Mouse (Mus musculus): Measurements from ENCODE around the gene B3gnt6. TPM values are rescaled to one million over a fixed set of nuclear protein-coding genes. Genes with fewer than 3 reads are reported as not detected.

Gene B3gnt6
- total RNA-seq, 2 experiments from 2014 or later, result 0.24 to 0.28 TPM

DNA sequence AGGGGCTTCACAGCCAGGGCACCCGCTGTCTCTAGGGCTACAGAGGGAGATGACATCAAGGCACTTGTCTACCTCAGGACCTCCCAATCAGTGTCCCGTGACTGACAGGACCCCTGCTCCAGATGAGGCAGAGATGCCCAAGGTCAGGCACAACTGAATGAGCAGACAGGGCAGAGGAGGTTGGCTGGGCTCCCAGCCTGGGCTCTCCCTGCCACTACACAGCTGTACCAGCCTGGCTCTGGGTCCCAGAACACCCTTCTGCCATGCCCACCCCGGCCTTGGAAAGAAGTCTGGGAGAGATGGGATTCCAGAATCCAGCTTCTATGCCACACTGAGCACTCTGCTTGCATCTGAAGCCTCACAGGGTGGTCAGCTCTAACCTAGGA is 43.0 kb downstream of the B3gnt6 start:
- intact Hi-C loops (cut with DNase I), result loop anchor here (5.0 kb wide), 2 partner anchors 36 to 186 kb away; no protein-coding TSS in a partner anchor
- no peak for DNase-seq (ENCODE audit: extremely low spot score in 1 of 2, low spot score in 2 of 2)

- intact Hi-C loops (cut with DNase I), result loop anchor here (5.0 kb wide), 2 partner anchors 37 to 187 kb away; no protein-coding TSS in a partner anchor
Measured at GRCm38 (mm10) chr7:98155546-98156279, 43.6 kb downstream of the B3gnt6 start.

GRCm38 (mm10) chr7:98153892-98154291 is 45.4 kb downstream of the B3gnt6 start:
- no peak for DNase-seq (ENCODE audit: extremely low spot score in 1 of 2, low spot score in 2 of 2)
- intact Hi-C loops (cut with DNase I), result no loop called here

More at GRCm38 (mm10) chr7:98155546-98156279, 43.6 kb downstream of the B3gnt6 start:
- peak; percentile 42 to 78 for DNase-seq (ENCODE audit: extremely low spot score in 1 of 2, low spot score in 2 of 2)

DNA sequence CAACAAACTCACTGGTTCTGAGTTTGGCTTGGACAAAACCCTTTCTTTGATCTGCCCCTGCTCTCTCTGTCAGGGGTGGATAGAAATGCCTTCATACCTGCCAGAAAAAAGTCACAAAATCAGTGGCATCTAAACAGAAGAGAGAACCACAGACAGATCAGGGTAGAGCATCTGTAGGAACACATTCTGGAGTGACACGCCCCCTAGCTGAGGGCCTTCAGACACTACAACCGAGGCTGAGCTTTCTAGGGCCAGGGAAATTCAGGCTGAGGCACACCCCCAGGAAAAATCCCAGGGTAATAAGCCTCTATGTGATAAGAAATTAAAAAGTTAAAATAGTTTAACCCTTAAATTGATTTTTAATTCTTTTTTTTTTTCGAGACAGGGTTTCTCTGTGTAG is 45.9 kb downstream of the B3gnt6 start:
- no peak for DNase-seq (ENCODE audit: extremely low spot score in 1 of 2, low spot score in 2 of 2)
- intact Hi-C loops (cut with DNase I), result no loop called here

DNA sequence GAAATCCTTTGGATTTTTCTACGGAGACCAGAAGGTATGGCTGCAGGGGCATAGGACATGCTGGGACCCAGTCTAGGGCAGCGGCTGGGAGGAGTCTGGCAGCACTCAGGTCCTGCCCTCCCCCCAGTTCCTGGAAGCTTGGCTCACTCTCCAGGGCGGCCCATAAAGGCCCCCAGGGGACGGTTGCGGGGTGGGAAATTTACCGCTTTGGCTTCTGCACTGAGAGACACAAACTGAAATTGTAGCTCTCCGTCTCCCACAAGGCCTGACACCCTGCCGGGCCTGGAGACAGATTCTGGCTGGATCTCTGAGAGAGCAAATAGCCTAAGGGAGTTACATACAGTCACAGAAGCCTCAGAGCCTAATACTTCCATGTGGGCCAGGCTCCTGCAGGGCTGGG is 46.9 kb downstream of the B3gnt6 start:
- DNase-seq (ENCODE audit: extremely low spot score in 1 of 2, low spot score in 2 of 2), result no peak
- intact Hi-C loops (cut with DNase I), result no loop called here

- DNase-seq (ENCODE audit: extremely low spot score in 1 of 2, low spot score in 2 of 2), result no peak
- intact Hi-C loops (cut with DNase I), result no loop called here
Measured at GRCm38 (mm10) chr7:98150525-98150924, 48.8 kb downstream of the B3gnt6 start.

DNA sequence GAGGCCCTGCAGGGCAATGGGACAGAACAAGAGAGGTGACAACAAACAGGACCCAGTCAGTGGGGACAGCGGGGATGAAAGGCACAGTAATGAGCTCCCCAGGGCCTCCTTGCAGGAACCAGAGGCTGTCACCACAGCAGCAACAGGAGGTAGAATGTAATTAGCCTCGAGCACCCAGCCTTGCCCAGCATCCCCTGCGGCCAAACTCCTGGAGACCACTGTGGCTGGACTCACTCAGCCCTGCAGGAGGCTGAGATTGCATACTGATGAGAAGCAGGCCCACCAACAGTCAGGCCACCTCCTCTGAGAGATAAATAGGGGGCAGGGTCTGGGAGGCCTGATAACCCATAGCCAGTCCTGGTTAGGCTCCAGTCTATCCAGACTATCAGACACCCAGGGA is 49.5 kb downstream of the B3gnt6 start:
- intact Hi-C loops (cut with DNase I), result loop anchor here (10.0 kb wide), 1 partner anchor 285 kb away; no protein-coding TSS in a partner anchor
- DNase-seq (ENCODE audit: extremely low spot score in 1 of 2, low spot score in 2 of 2), result no peak

- intact Hi-C loops (cut with DNase I), result loop anchor here (10.0 kb wide), 1 partner anchor 286 kb away; no protein-coding TSS in a partner anchor
- DNase-seq (ENCODE audit: extremely low spot score in 1 of 2, low spot score in 2 of 2), result no peak
Measured at GRCm38 (mm10) chr7:98148721-98149407, 50.4 kb downstream of the B3gnt6 start.

DNA sequence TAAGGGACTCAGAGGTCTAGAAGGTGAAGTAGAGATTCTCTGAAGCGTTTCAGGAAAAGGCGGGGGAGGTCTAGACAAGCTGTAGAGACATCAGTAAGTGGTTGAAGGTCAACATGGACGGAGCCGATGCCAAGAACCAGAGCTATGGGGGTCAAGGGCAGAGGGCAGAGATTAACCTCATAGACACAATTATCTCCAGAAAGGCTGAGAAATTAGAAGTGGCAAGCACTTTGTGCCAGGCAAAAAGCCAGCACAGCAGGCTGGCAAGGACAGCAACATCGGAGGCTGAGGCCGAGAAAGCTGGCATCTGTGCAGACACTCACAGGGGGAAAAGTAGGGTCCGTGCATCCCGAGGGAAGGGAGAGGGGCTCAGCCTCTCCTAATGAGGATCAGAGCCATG is 51.5 kb downstream of the B3gnt6 start:
- intact Hi-C loops (cut with DNase I), result loop anchor here (10.0 kb wide), 1 partner anchor 287 kb away; no protein-coding TSS in a partner anchor
- no peak for DNase-seq (ENCODE audit: extremely low spot score in 1 of 2, low spot score in 2 of 2)

DNA sequence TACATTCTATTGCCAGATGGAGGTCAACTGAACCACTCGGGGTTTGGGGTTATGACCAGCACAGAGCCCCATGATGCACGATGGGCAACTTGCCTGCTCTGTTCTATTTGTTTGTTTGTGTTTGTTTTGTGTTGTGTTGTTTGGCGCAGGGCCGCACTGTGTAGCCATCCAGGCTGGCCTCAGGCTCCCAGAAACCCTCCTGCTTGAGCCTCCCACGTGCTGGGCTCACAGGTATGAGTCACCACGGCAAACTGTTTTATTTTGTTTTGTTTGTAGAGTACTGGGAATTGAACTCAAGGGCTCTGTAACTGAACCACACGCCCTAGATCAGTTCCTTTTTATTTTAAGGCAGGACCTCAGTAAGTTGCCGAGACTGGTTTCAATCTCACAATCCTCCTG is 52.8 kb downstream of the B3gnt6 start:
- no peak for DNase-seq (ENCODE audit: extremely low spot score in 1 of 2, low spot score in 2 of 2)
- intact Hi-C loops (cut with DNase I), result loop anchor here (10.0 kb wide), 1 partner anchor 288 kb away; no protein-coding TSS in a partner anchor

- DNase-seq (ENCODE audit: extremely low spot score in 1 of 2, low spot score in 2 of 2), result no peak
- intact Hi-C loops (cut with DNase I), result loop anchor here (10.0 kb wide), 1 partner anchor 289 kb away; no protein-coding TSS in a partner anchor
Measured at GRCm38 (mm10) chr7:98145842-98146446, 53.3 kb downstream of the B3gnt6 start.

- intact Hi-C loops (cut with DNase I), result loop anchor here (10.0 kb wide), 1 partner anchor 289 kb away; no protein-coding TSS in a partner anchor
- DNase-seq (ENCODE audit: extremely low spot score in 1 of 2, low spot score in 2 of 2), result no peak
Measured at GRCm38 (mm10) chr7:98145402-98145801, 53.9 kb downstream of the B3gnt6 start, which contains the start of gene Omp. Gene Omp (minus strand): TSS chr7:98145502.

DNA sequence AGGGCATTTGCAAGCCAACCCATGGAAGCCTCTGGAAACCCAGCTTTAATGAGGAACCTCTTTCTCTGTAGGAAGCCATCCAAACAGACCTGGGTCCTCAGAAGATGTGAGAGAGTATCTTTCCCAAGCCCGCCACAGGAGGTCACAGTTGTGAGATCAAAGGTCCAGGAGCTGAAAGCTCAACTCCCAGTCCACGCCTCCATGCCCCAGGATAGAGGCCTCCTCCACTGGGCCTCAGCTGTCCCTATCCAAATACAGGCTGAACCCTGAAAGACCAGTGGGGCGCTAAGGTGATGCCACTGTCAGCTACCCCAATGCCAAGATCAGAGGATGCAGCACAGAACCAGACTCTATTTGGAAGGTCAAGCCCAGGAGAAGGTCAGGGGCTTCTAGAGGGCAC is 56.6 kb downstream of the B3gnt6 start:
- intact Hi-C loops (cut with DNase I), result loop anchor here (10.0 kb wide), 1 partner anchor 292 kb away; no protein-coding TSS in a partner anchor
- no peak for DNase-seq (ENCODE audit: extremely low spot score in 1 of 2, low spot score in 2 of 2)

Other genes with a start within 250 kb of the B3gnt6 start
- gene Myo7a, start 80.0 kb downstream of the B3gnt6 start, total RNA-seq (2021), result 10 to 100 TPM; 16.5 to 16.7 TPM
- gene Omp, start 54.0 kb downstream of the B3gnt6 start, total RNA-seq (2021), result 1 to 10 TPM in 1 of 2 experiments, under 1 TPM in 1; 0.56 to 1.2 TPM
- gene Capn5, start 21.2 kb downstream of the B3gnt6 start, total RNA-seq (2021), result 10 to 100 TPM; 46.4 to 46.6 TPM
- 10 to 100 TPM; 14.5 to 16.1 TPM for gene Acer3, start 121.7 kb upstream of the B3gnt6 start, total RNA-seq (2021)
- gene Tsku, start 161.8 kb upstream of the B3gnt6 start, total RNA-seq (2021), result 1 to 10 TPM; 4.2 to 5.5 TPM
- gene Gucy2d, start 240.9 kb upstream of the B3gnt6 start, total RNA-seq (2021), result not detected